Mouse (Mus musculus) neural tube, embryonic 14.5 days (tissue): ENCODE data around the gene Wdr70. TPM values are rescaled to one million over a fixed set of nuclear protein-coding genes. Genes with fewer than 3 reads are reported as not detected.

ENCODE experiments used
- ATAC-seq: fragments of 200-750 bp; cut with Nextera tagmentation; 2 replicates; pipeline ENCODE4 v1.8.0; 2017; ENCODE audit warnings: low read depth, mild to moderate bottlenecking, moderate TSS enrichment, moderate library complexity
- H3K27ac ChIP-seq: fragments of 300-500 bp; sonication (generic); 2 replicates; pipeline ENCODE4 v1.5.1; 2014; ENCODE audit warnings: low read depth, mild to moderate bottlenecking, control low read depth, low read length, moderate library complexity, mixed read lengths
- H3K27me3 ChIP-seq: fragments of 300-500 bp; sonication (generic); 2 replicates; pipeline ENCODE4 v1.6.1; 2014; ENCODE audit warnings: low read length; ENCODE audit not compliant: control insufficient read depth, insufficient read depth
- H3K36me3 ChIP-seq: fragments of 300-500 bp; sonication (generic); 2 replicates; pipeline ENCODE4 v1.6.1; 2014; ENCODE audit warnings: low read length, mixed read lengths; ENCODE audit not compliant: control insufficient read depth, insufficient read depth
- H3K4me1 ChIP-seq: fragments of 300-500 bp; sonication (generic); 2 replicates; pipeline ENCODE4 v1.6.1; 2014; ENCODE audit warnings: low read length; ENCODE audit not compliant: control insufficient read depth, insufficient read depth
- H3K4me2 ChIP-seq: fragments of 300-500 bp; sonication (generic); 2 replicates; pipeline ENCODE4 v1.6.1; 2014; ENCODE audit warnings: mild to moderate bottlenecking, low read depth, low read length, control low read depth
- H3K4me3 ChIP-seq: fragments of 300-500 bp; sonication (generic); 2 replicates; pipeline ENCODE4 v1.5.1; 2014; ENCODE audit warnings: low read depth, low read length, control low read depth, mixed read lengths
- H3K9ac ChIP-seq: fragments of 300-500 bp; sonication (generic); replicated peaks from 2 replicates; pipeline ENCODE4 v1.6.1; 2014; ENCODE audit warnings: low read depth, mild to moderate bottlenecking, control low read depth, low read length, mixed read lengths
- H3K9me3 ChIP-seq: fragments of 300-500 bp; sonication (generic); 2 replicates; pipeline ENCODE4 v1.6.1; 2016; ENCODE audit warnings: low read length; ENCODE audit not compliant: control insufficient read depth
- WGBS: fragments of 180-500 bp; shearing (Covaris S2); extraction: QIAGEN DNeasy Blood & Tissue Kit; methylation state at CpG from one replicate; pipeline ENCODE4 v1.1.7; 2014; 5-methylcytosine and 5-hydroxymethylcytosine counted together
- polyA plus RNA-seq: library from polyadenylated mRNA; unstranded; fragments of >200 nt; fragmentation: Nextera tagmentation; extraction: Ambion mirVana; gene quantifications from 2 replicates; pipeline ENCODE4 v1.2.1, GENCODE M21; 2014

The Wdr70 gene
- polyA plus RNA-seq, 1 experiment from 2014 or later = 63.7 TPM

DNA sequence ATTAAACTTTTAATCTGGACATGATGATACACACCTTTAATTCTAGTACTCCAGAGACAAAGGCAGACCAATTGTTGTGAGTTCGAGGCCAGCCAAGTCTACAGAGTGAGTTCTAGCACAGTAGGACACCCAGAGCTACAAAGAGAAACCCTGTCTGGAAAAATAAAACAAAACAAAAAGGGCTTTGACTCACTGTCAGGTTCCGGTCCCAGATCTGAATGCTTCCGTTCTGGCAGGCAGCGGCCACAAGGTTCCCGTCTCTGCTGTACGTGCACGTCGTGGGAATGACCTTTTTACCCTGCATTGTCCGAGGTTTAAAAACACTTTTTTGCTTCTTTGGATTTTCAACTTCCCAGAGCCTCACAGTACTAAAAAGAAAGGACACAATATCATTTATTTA lies 122.2 kb downstream of the Wdr70 start:
- Histone ChIP-seq H3K9me3 (no peaks in the 10 kb centered on the region), H3K27me3 (no peaks in the 10 kb centered on the region), H3K9ac (no peak overlapping the region), H3K4me2 (no peak overlapping the region), H3K36me3 (0 out of 2 replicates have a peak, but pooled peaks cover 3% of the 10 kb centered on the region), H3K4me3 (no peak overlapping the region), H3K27ac (no peak overlapping the region), H3K4me1 (no peaks in the 10 kb centered on the region)
- WGBS = 24% methylated on average over 9 of the region's 9 CpGs
- ATAC-seq = no peak

- 88% methylated on average over 8 of the region's 8 CpGs for WGBS
- Histone ChIP-seq H3K27me3 (no peaks in the 10 kb centered on the region), H3K4me3 (no peak overlapping the region), H3K4me2 (no peak overlapping the region), H3K9ac (no peak overlapping the region), H3K36me3 (0 out of 2 replicates have a peak, but pooled peaks cover 3% of the 10 kb centered on the region), H3K9me3 (no peaks in the 10 kb centered on the region), H3K4me1 (no peaks in the 10 kb centered on the region), H3K27ac (no peak overlapping the region)
- no peak for ATAC-seq
Observed at GRCm38 (mm10) chr15:7974368-7974767, 124.6 kb downstream of the Wdr70 start.

- Histone ChIP-seq H3K9me3 (no peaks in the 10 kb centered on the region), H3K4me3 (no peak overlapping the region), H3K36me3 (0 out of 2 replicates have a peak, but pooled peaks cover 3% of the 10 kb centered on the region), H3K4me2 (no peak overlapping the region), H3K4me1 (no peaks in the 10 kb centered on the region), H3K9ac (no peak overlapping the region), H3K27ac (no peak overlapping the region), H3K27me3 (no peaks in the 10 kb centered on the region)
- 87% methylated on average over 5 of the region's 5 CpGs for WGBS
- no peak for ATAC-seq
Observed at GRCm38 (mm10) chr15:7972528-7972927, 126.5 kb downstream of the Wdr70 start.

DNA sequence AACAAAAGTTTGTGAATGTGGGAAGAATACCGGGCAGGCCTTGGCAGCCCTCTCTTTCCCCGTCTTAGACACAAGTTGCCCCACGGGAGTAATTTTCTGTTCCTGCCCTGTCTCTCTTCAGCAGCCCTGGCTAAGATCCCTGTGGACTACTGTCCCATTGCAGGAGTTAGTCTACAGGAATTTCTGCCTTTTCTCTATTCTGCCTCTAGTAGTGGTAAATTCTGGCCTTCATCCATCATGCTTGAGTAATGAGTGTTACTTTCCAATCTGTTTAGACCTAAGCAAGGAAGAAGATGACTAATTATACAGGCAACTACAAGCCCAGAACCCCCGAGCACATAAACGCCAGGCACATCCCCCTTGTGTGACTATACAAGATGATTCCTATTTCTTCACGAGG lies 136.2 kb downstream of the Wdr70 start:
- no peak for ATAC-seq
- H3K27ac ChIP-seq = no peak overlapping the region
- 83% methylated on average over 6 of the region's 6 CpGs for WGBS
- H3K36me3 ChIP-seq = no peaks in the 10 kb centered on the region
- H3K4me3 ChIP-seq = no peak overlapping the region
- H3K4me2 ChIP-seq = no peak overlapping the region
- no peak overlapping the region for H3K9ac ChIP-seq
- H3K4me1 ChIP-seq = no peaks in the 10 kb centered on the region
- no peaks in the 10 kb centered on the region for H3K27me3 ChIP-seq
- H3K9me3 ChIP-seq = no peaks in the 10 kb centered on the region

GRCm38 (mm10) chr15:7961489-7961888 lies 137.5 kb downstream of the Wdr70 start:
- ATAC-seq = no peak
- Histone ChIP-seq H3K27me3 (no peaks in the 10 kb centered on the region), H3K9ac (no peak overlapping the region), H3K36me3 (no peaks in the 10 kb centered on the region), H3K4me2 (no peak overlapping the region), H3K27ac (no peak overlapping the region), H3K4me1 (no peaks in the 10 kb centered on the region), H3K9me3 (no peaks in the 10 kb centered on the region), H3K4me3 (no peak overlapping the region)
- WGBS = 27% methylated on average over 2 of the region's 2 CpGs

DNA sequence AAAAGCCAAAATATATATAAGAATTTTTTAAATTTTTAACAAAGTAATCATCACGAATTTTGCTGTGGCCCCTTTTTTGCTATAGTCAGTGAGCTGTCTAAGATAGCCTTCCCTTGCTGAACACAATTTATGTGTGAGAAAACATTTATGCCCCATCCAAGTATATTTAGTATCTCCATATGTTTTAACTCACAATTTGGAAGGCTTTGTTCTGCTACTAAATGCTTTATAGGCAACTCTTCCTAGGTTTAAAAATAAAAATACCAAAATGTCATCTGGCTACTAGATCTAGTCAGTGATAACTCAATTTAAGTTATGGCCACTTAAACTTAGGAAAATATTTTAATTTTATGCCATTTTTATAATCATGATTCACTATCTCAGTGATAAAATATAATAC lies 142.1 kb downstream of the Wdr70 start:
- WGBS = 81% methylated on average over 1 of the region's 1 CpGs
- no peaks in the 10 kb centered on the region for H3K4me1 ChIP-seq
- H3K9me3 ChIP-seq = no peaks in the 10 kb centered on the region
- no peak overlapping the region for H3K4me2 ChIP-seq
- no peak overlapping the region for H3K9ac ChIP-seq
- H3K36me3 ChIP-seq = no peaks in the 10 kb centered on the region
- ATAC-seq = no peak
- H3K27me3 ChIP-seq = no peaks in the 10 kb centered on the region
- H3K4me3 ChIP-seq = no peak overlapping the region
- no peak overlapping the region for H3K27ac ChIP-seq

DNA sequence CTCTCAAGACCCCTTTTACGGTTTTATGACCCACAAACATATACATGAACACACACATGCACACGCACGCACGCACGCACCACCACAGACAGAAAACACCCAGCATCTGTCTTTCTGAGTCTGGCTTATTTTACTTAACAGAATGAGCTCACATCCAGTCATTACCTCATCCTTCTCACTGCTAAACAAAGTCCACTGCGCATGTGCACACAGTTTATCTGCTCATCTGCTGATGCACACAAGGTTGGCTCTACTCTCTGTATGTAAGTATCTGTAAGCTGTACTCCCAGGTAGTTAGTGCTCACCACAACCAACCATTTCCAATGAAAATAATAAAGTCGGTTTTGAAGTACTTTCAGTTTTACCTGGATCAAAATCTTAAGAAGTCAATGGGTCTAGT lies 148.4 kb downstream of the Wdr70 start:
- Histone ChIP-seq H3K4me1 (no peaks in the 10 kb centered on the region), H3K27me3 (no peaks in the 10 kb centered on the region), H3K4me2 (no peak overlapping the region), H3K9me3 (no peaks in the 10 kb centered on the region), H3K9ac (no peak overlapping the region), H3K4me3 (no peak overlapping the region), H3K36me3 (no peaks in the 10 kb centered on the region), H3K27ac (no peak overlapping the region)
- no peak for ATAC-seq
- 93% methylated on average over 7 of the region's 7 CpGs for WGBS

DNA sequence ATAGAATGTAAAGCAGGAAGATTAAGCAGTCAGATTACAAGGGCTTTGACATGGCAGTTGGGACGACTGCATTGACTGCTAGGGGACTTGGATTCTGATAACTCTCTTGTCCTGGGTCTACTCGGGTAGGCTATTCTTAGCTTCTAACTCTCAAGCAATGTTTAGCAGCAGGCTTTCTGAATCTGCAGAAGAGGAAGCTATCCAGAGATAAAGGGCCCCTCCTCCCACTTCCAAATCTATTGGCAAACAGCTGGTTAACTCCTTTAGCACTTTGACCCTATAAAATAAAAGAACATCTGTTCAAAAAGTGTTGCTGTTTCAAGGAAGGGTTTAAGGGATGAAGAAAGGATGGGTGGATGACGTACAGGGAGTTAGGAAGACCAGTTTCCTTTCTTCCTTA lies 157.3 kb downstream of the Wdr70 start:
- H3K27ac ChIP-seq = no peak overlapping the region
- no peak overlapping the region for H3K4me2 ChIP-seq
- H3K9me3 ChIP-seq = no peaks in the 10 kb centered on the region
- 68% methylated on average over 3 of the region's 3 CpGs for WGBS
- no peak overlapping the region for H3K9ac ChIP-seq
- no peak overlapping the region for H3K4me3 ChIP-seq
- H3K27me3 ChIP-seq = no peaks in the 10 kb centered on the region
- no peaks in the 10 kb centered on the region for H3K36me3 ChIP-seq
- ATAC-seq = no peak
- no peaks in the 10 kb centered on the region for H3K4me1 ChIP-seq

DNA sequence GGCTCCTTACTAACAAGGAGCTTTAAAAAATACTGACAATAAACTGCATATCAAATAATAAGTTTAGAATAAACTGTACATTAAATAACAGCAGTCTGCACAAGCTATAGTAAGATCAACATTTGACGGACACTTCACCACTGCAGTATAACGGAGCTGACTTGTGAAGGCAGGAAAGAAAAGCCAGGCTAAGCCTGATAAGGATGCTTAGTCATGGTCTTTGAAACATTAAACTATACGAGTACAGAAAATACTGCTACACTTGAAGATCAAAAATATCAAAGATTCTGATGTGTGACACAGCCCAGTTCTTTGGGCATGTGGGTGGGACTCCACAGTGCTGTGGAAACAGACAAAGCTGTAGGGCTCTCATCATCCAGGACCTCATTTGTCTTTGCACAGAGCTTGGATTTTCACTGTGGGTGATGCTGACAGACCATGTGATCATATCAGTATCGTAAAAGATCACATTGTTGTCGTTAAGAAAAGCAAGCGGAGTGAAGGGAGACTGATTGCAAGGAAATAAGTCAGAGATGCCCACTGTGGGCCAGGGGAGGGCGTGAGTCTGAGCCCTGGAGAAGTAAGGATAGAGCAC lies 163.3 kb downstream of the Wdr70 start:
- Histone ChIP-seq H3K9ac (no peak overlapping the region), H3K27me3 (no peaks in the 10 kb centered on the region), H3K27ac (no peak overlapping the region), H3K4me2 (no peak overlapping the region), H3K36me3 (no peaks in the 10 kb centered on the region), H3K4me3 (no peak overlapping the region), H3K4me1 (no peaks in the 10 kb centered on the region), H3K9me3 (no peaks in the 10 kb centered on the region)
- WGBS = 90% methylated on average over 7 of the region's 7 CpGs
- no peak for ATAC-seq
